Mouse (Mus musculus) lung, adult 2 months (tissue): ENCODE data around the gene H2-M3.

Experiments
- CTCF ChIP-seq: fragments of 200-500 bp; IDR thresholded peaks from 2 replicates; pipeline ENCODE4 v1.5.1; 2011; ENCODE audit warnings: mild to moderate bottlenecking, low read length, control low read depth; ENCODE audit not compliant: insufficient read depth
- POLR2A ChIP-seq: fragments of 200-500 bp; IDR thresholded peaks from 2 replicates; pipeline ENCODE4 v1.6.1; 2011; ENCODE audit warnings: low read depth, mild to moderate bottlenecking, control low read depth, low read length, borderline replicate concordance; ENCODE audit errors: extremely low read depth

- TF ChIP-seq CTCF, result no peak
- no peak for TF ChIP-seq POLR2A
Observed at GRCm38 (mm10) chr17:37304213-37304612, 34.2 kb downstream of the H2-M3 start, which contains the start of gene Olfr101.
